Mouse (Mus musculus) cerebellum, postnatal 4 days (tissue): ENCODE data around the gene Atp2b1.

Experiments
- DNase-seq, 2 experiments: peaks; one replicate each; pipeline ENCODE4 v3.0.0; 2022; ENCODE audit warnings: low spot score in 2 of 2, mixed read lengths in 1 of 2

The Atp2b1 gene

DNA sequence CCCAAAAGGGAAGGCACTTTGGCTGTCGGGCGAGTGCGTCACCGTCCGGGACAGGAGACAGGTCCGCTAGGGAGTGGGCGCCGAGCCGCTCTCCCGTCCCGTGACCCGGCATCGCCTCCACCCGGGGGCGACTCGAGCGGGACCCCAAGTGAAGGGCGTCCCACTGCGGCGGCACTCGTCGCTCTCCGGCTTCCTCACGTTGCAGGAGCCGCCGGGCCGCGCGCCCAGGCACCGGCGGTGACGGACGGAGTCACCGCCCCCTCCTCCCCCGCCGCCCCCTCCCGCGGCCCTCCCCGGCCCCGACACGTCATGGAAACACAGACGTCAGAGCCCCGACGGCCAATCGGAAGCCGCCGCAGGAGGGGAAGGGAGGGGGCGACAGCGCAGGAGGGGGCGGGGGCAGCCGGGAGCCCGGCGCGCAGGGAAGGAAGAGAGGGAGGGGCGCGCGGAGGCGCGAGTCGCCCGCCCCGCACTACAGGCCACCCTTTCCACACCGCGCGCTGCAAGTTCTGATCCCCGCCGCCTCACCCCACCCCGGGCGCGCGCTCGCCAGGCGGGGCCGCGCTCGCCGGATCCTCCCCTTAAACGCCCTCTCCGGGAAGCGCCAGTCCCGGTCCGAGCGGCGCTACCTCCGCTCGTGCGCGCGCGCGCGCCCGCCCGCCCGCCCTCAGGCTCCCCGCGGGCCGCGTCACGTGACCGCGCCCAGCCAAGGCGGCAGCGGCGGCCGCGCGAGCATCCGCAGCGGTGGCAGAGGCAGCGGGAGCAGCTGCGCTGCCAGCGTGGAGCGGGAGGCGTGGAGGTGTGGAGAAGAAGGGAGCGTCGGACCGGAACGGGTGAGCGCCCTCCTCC, at the start of gene Atp2b1:
TSS of gene Atp2b1 (plus strand) at position 446 of the 849 bp plus-strand sequence.
- DNase-seq = peak; percentile 87 to 93

DNA sequence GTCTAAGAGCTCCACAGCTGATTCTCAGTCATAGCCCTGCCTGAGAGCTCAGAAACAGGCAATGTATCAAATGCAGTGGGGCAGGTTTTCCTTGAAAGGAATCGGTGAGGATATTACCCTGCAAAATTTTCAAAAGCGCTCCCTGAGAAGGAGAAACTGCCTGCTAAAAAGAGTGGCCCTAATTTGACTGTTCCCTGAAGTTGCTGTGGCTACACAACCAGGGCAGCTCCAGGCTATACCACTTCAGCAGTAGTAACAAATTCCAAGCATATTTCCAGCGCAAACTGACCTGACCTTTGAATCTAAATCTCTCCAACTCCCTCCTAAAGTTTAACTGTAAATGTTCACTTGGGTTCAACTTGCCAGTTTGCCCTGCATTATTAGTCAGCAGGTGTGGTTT, 49.4 kb upstream of the Atp2b1 start:
- no peak for DNase-seq

DNA sequence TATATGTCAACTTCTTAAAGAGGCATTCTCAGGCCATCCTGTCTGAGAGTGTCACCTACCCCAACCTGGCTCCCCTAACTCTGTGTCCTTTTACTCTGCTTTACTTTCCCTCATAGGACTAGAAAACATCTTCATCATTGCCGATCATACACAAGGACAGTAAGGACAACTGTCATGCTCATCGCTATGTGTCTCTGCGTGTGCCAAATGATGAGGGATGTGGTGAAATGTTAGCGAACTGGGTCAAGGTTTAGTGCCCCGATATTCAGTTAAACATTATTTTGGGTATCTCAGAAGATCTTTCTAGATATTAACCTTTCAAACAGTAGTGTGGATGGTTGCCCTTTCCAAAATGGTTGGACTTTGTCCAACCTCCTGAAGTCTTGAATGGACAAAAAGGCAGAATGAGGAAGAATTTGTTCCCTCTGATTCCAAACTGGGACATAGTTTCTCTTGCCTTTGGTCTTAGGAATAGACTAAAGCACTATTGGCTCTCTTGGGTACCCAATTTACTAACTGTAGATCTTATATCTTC, 47.3 kb upstream of the Atp2b1 start:
- no peak for DNase-seq

DNA sequence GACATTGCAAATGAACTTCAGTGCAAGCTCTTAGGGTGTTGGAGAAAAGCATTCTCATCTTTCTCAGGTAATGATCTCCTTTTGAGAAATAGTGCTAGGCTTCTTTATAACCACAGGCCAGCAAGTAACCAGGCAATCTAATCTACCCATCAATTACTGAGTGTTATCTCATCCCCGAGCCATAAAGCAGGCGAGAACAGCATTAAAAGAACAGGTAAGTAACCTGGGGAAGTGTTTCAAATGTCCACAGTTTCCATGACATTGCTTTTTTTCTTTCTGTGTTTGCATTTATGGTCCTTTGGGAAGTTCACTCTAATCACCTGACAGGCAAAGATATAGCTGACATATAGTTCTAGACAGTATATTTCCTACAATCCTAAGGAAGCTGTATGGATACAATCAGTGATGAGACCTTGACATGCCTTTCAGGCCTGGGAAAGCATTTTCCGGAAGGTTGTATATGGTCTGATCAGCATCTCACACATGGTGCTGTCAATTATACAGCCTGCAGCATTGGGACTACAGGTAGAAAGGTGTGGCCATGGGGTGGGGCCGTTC, 45.8 kb upstream of the Atp2b1 start:
- DNase-seq = no peak

DNA sequence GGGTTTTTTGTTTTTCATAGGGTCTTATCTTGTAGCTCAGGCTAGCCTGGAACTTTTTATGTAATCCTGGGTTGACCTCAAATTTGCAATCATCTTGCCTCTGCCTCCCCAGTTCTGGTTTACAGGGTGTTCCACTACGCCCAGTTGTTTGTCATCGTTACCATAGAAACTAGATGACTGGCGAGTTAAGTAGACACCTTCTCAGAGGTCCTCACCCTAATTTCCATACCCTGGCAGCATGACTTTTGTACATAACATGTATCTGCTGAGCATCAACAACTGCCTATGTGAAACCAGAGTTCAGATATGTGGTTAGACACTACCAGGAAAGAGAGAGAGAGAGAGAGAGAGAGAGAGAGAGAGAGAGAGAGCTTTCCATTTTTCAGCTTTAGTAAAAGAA, 36.4 kb upstream of the Atp2b1 start:
- DNase-seq = no peak

DNA sequence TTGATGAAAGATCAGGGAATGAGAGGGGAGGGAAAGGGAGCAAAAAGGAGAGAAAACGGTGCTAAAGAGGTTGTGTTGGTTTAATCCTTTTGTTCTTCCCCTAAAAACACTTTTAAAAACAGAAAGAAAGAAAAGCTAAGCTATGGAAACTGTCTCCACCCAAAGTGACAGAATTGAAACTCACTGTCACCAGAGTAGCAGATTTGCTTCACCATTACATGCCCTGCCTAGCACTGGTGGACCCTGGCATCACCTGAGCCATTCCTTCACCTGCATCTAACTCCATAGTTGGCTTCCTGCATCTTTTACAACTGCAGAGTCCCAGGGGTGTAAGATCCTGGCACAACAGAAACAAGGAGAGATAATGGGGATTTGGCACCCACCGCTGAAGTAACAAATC, 35.6 kb upstream of the Atp2b1 start:
- DNase-seq = no peak

DNA sequence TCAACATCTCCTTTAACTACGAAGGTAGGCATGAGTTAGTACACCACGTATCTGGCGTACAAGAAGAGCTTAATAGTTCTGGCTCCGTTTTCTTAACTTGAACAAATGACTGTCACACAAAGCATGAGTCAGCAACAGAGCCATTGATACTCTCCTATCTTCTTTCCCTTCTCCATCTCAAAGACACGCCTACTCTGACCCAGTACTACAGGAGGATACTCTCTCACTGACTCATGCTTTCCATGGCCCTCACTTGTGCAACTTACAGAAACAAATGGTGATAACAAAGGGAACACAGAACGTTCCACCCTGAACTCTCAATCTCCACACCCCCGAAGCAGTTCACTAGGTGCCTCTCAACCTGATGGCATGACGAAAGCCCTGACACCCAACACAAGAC, 34.1 kb upstream of the Atp2b1 start:
- no peak for DNase-seq

DNA sequence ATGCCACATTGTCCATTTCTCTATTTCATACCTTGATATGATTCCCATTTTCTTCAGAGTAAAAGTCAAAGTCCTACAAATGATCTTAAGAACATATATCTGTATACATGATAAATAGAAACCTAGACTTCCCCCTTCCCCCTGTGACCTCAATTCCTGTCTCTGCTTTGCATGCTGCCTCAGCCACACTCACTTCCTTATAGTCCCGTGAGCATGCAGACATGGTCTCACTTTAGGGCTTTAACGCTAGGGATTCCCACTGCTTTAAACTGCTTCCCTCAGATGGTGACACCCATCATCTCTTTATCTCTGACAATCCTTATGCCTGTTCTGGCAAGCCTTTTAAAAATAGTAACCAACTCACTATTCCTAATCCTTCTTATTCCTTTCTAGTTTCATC, 33.5 kb upstream of the Atp2b1 start:
- DNase-seq = no peak

DNA sequence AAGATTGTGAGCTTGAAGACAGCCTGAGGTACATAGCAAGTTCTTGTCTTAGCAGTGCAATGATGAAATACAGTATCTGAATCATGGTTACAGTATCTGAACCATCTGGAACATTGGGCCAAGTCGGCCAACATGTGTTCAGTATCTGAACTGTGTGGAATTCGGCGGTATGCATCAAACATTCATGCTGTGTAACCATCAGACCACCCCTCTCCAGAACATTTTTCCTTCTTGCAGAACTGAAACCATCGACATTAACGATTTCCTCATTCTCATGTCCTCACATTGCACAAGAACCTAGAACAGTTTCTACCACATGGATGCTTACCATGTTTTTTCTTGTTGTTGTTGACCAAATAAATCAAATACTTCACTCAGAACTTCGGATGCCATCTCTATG, 32.7 kb upstream of the Atp2b1 start:
- DNase-seq = no peak

DNA sequence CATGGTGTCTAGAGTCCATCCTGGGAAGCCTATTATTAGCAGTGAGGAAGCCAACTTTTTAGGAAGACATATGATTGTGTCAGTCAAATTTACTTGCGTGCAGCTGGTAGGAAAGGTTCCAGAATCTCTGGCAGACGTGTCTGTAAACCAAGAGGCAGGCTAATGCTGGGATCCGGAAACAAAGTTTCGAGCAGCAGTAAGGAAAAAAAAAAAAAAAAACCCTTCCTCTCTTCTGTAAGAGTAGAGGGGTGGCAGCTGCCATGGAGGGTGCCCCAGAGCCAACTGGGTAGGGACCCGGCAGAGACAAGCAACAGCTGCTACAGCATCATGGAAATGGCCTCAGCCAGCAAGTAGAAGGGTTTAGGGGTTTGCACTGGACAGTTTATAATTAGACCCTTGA, 31.6 kb upstream of the Atp2b1 start:
- no peak for DNase-seq

DNA sequence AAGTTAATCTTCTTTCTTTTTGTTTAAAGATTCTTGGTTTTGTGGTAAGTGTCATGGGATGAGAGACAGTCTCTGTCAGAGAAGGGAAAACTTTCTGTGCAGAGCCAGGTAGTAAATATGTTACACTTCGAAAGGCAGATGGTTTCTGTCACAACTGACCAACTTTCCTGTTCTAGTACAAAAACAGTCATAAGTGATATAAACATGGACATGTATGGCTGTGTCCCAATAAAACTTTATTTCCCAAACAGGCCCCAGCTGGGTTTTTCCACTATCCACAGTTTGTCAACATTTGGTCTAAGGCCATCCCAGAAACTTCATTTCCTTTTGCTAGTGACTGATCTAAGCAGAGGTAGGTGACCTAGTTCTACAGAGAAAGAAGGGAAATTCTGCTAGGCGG, 29.8 kb upstream of the Atp2b1 start:
- DNase-seq = no peak

DNA sequence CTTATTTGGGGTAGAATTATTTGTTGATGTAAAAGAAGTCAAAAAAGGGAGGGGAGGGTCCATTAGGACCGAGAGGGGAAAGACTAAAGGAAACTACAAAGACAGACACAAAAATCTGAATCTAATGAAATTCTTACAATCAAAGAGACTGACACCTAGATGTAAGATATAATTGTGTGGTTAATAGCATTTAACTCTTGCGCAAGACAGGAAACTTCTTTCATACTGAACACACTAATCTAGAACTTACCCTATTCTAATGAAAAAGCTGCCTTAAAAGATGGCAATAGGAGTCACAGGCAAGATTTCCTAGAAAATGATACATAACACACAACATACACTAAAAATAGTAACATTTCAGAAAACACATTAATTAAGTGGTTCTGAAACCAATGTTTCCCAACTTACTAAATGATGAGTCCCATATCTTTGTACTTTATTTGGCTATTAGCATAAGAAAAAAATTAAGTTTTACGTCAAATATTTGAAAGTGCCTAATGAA, 27.4 kb upstream of the Atp2b1 start:
- no peak for DNase-seq

DNA sequence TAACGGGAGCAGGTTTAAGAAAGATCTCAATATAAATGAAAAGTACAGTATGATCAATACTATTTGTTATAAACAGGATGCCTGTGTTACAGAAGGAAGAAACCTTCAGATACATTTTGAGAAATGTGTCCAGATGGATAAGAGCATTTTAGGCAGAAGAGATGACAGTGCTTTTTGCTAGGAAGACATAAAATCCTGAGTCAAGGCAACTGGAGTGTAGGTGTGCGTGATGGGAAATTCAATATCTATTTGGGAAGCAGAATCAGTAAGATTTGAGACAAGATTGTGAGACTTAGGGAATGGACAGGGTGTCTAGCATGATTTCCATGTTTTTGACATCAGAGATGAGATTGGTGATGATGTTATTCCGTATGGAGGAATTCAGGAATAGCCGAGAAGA, 22.8 kb upstream of the Atp2b1 start:
- DNase-seq = no peak

DNA sequence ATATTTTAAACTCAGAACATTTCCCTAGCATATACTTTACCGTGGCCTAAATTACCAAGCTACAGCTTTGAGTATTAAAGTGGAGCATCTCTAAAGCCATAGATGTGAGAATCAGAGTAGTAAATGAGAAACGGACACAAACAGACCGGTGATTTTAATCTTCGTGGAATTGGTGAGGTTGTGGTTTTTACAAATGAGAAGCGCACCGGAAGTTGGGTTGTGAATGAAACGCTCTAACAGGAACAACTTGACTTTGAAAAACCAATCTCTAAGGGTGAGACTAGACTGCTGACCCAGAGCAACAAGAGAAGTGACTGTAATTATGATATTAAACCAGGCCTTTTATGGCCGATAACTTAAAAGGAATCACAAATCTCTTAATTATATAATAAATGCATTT, 16.7 kb upstream of the Atp2b1 start:
- no peak for DNase-seq

DNA sequence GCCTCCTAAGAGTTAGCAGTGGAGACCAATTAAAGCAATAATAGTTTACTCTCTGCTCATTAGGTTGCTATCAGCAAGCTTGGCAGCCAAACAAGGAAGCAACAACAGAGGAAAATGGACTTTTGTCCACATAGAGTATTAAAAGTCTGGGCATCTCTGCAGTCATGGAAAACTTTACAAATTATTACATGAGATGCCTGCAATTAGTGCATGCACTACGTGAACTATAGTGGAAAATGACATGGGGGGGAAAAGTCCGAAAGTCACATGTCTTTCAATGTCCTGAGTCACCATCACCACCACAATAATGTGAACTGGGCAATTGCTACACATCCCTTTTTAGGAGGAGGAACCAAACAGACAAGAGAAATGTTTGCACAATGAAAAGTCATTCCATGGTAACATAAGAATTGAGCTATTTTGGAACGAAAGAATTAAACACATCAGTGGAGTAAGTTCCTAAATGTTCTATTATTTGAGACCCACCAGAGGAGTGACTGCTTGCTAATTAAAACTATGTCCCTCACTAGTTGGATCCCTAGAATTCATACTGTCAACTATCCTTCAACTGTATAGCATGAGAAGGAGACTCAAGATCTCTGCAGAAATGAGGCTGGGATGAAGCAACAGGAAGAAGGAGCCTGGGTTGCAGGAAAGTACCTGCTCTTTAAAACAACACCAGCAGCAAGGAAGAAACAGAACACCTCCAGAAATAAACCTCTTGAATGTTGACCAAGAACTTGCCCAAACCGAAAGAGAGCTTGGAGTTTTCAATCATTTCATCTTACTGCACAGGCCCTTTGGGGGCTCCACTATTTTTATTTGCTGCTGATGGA, 16.1 kb upstream of the Atp2b1 start:
- no peak for DNase-seq

DNA sequence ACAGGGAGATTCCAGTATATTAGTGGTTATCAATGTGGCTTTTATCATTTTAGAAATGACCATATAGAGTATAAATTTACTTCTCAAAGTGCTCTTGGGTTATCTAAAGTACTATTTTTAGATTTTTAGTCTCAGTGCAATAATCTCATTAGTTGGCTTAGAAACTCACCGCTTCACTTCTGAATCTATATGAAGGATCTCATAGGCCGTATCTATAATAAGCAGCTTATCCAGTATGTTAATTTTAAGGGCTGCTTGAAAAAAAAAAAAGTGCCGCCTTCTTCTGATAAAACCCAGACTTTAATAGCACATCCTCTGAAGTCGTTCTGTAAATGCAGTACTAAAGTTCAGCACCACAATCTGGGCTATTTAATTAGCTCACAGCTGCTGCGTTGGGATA, 12.7 kb upstream of the Atp2b1 start:
- no peak for DNase-seq

DNA sequence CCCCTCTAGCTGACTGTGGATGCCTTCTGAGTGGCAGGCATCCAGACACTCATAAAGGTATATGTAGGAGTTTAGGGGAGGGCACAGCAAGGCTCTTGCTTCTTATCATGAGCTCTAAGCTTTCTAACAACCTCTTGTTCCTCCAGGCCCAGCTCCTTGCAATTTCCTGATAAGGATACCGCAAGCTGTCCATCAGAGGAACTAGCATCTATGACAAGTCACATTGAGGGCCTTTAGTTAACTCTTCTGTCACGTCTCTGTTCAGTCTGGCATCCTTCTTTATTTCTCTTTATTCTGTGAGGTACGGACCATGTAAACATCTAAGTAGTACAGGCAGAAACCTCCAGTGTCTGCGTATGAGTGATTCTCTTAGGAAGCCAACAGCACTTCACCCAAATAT, 8.2 kb upstream of the Atp2b1 start:
- DNase-seq = no peak

DNA sequence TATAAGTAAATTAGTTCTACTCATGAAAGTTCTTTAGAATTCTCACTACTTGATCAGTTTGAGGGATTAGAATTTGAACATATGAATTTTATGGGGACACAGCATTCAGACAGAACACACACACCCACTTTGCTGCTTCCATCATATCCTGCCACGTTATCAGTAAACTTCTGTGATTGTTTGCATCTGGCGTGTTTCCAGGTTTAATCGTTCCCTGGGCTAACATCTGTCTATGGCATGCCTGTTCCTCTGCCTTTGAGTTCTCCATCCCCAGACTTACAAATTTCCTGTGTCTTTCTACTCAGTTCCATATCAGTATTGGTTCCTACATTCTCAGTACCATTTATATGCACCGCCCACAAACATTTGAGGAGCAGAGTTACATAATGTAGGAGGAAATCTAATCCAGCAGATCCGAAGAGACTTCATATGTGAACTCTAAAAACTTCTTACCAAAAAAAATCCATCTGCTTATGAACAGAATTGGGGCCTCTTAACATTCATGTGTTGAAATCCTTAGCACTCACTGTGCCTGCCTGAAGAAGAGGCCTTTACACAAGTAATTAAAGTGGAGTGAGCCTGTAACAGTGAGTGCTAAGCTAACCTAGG, 7.2 kb upstream of the Atp2b1 start:
- no peak for DNase-seq

DNA sequence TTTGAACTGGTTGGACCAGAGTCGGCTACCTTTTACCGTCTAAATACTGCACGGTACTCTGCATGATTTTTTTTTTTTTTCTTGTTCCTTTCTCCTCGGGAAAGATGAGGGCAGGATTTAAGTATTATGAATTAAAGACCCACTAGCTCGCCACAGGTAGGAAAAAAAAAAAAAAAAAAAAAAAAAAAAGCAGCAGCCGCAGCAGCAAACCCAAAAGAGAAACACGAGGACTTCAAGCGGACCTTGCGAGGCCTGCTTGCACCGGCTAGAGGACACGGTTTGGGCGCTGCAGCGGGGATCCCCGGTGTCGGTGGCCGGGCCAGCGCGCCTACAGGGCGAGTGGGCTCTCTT, 621 bp upstream of the Atp2b1 start:
- DNase-seq = no peak

DNA sequence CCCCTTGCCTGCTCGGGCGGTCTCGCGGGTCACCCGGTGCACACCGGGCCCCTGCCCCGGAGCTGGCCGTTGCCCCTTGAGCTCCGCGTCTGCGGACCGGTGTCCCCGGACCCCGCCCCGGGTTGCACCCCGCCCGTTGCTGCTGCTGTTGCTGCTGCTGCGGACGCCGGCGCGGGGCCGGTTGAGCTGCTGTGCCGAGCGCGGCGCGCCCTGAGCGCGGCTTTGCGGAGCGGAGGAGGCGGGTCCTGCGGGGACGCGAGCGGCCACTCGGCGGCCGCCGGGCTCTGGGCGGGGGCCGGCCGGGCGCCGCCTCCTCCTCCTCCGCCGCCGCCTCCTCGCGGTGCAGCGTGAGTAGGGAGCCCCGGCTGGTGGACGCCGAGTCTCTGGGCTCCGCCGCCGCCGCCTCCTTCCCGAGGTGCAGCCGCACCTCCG, 620 bp downstream of the Atp2b1 start:
- peak; percentile 52 to 78 for DNase-seq

DNA sequence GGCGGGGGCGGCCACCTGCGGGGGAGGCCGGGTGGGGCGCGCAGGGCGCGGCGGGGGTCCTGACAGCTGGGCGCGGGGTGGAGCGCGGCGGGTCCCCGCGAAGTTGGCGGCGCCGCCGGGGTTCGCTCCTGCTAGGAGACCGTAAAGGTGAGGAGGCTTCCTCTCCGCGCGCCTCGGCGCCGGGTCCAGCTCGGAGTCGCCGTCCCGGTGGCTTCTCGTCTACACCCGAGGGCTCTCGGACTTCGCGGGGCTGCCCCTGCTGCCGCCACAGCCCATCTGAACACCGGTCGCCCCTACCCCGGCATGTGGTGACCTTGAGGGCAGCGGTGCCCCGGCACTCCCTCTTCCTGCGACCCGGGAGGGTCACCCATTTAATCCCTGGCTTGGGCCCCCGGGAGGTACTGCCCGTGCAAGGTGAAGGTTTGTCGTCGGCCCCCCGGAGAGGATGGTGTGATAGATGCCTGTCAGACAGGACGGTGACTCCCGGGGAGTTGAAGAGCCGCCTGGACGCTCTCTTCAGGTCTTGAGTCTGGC, 1.3 kb downstream of the Atp2b1 start:
- DNase-seq = peak; percentile 30 to 49
